Mouse (Mus musculus) neural tube, embryonic 14.5 days (tissue): ENCODE results near the gene Pparg. TPM values are rescaled to one million over a fixed set of nuclear protein-coding genes. Genes with fewer than 3 reads are reported as not detected.

Experiments
- ATAC-seq: fragments of 200-750 bp; cut with Nextera tagmentation; 2 replicates; pipeline ENCODE4 v1.8.0; 2017; ENCODE audit warnings: low read depth, mild to moderate bottlenecking, moderate TSS enrichment, moderate library complexity
- H3K27ac ChIP-seq: fragments of 300-500 bp; sonication (generic); 2 replicates; pipeline ENCODE4 v1.5.1; 2014; ENCODE audit warnings: low read depth, mild to moderate bottlenecking, control low read depth, low read length, moderate library complexity, mixed read lengths
- H3K27me3 ChIP-seq: fragments of 300-500 bp; sonication (generic); 2 replicates; pipeline ENCODE4 v1.6.1; 2014; ENCODE audit warnings: low read length; ENCODE audit not compliant: control insufficient read depth, insufficient read depth
- H3K36me3 ChIP-seq: fragments of 300-500 bp; sonication (generic); 2 replicates; pipeline ENCODE4 v1.6.1; 2014; ENCODE audit warnings: low read length, mixed read lengths; ENCODE audit not compliant: control insufficient read depth, insufficient read depth
- H3K4me1 ChIP-seq: fragments of 300-500 bp; sonication (generic); 2 replicates; pipeline ENCODE4 v1.6.1; 2014; ENCODE audit warnings: low read length; ENCODE audit not compliant: control insufficient read depth, insufficient read depth
- H3K4me2 ChIP-seq: fragments of 300-500 bp; sonication (generic); 2 replicates; pipeline ENCODE4 v1.6.1; 2014; ENCODE audit warnings: mild to moderate bottlenecking, low read depth, low read length, control low read depth
- H3K4me3 ChIP-seq: fragments of 300-500 bp; sonication (generic); 2 replicates; pipeline ENCODE4 v1.5.1; 2014; ENCODE audit warnings: low read depth, low read length, control low read depth, mixed read lengths
- H3K9ac ChIP-seq: fragments of 300-500 bp; sonication (generic); replicated peaks from 2 replicates; pipeline ENCODE4 v1.6.1; 2014; ENCODE audit warnings: low read depth, mild to moderate bottlenecking, control low read depth, low read length, mixed read lengths
- H3K9me3 ChIP-seq: fragments of 300-500 bp; sonication (generic); 2 replicates; pipeline ENCODE4 v1.6.1; 2016; ENCODE audit warnings: low read length; ENCODE audit not compliant: control insufficient read depth
- WGBS: fragments of 180-500 bp; shearing (Covaris S2); extraction: QIAGEN DNeasy Blood & Tissue Kit; methylation state at CpG from one replicate; pipeline ENCODE4 v1.1.7; 2014; 5-methylcytosine and 5-hydroxymethylcytosine counted together
- polyA plus RNA-seq: library from polyadenylated mRNA; unstranded; fragments of >200 nt; fragmentation: Nextera tagmentation; extraction: Ambion mirVana; gene quantifications from 2 replicates; pipeline ENCODE4 v1.2.1, GENCODE M21; 2014

The Pparg gene
- polyA plus RNA-seq, 1 experiment from 2014 or later: 0.90 TPM

DNA sequence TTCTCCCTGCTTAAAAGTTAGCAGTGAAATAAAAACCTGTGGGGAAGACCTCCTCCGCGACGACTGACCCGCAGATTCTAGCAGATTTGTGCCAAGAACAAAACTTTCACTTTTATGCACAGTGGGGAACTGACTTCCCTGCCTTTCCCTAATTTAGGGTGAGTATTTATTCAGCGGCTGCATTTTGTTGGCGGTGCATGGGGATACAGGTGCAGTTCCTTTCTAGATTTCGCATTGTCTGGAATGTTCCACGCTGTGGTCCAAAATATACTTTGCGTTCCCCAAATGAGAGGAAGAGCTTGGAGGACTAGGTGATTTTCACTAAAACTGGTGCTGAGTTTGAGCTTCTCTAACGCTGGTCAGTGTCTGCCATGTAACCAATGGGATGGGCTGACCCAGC is 16.6 kb upstream of the Pparg start:
- H3K9me3 ChIP-seq: no peaks in the 10 kb centered on the region
- H3K9ac ChIP-seq: no peak overlapping the region
- no peak overlapping the region for H3K27ac ChIP-seq
- no peak overlapping the region for H3K4me3 ChIP-seq
- 30% methylated on average over 10 of the region's 10 CpGs for WGBS
- ATAC-seq: no peak
- H3K4me2 ChIP-seq: no peak overlapping the region
- H3K36me3 ChIP-seq: no peaks in the 10 kb centered on the region
- H3K27me3 ChIP-seq: no peaks in the 10 kb centered on the region
- H3K4me1 ChIP-seq: no peaks in the 10 kb centered on the region

DNA sequence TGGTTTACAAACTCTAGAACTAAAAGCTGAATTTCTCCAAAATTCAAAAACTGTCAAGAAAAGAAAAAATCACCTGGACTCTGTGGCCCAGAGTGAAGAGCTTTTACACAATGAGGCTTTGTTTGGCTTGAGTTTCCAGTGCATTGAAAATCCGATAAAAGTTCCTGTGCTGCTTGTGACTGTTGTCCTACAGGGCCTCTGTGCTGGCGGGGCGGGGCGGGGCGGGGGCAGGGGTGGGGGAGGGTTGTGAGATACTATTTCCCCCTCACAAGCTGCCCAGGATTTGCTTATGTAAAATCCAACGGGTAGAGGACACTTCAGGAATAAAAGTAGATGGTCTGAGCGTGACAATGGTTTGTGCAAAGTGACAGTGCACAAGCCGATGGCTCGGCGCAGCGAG is 16.2 kb upstream of the Pparg start:
- Histone ChIP-seq H3K4me2 (no peak overlapping the region), H3K4me3 (no peak overlapping the region), H3K4me1 (no peaks in the 10 kb centered on the region), H3K27me3 (no peaks in the 10 kb centered on the region), H3K27ac (no peak overlapping the region), H3K36me3 (no peaks in the 10 kb centered on the region), H3K9me3 (no peaks in the 10 kb centered on the region), H3K9ac (no peak overlapping the region)
- 37% methylated on average over 11 of the region's 11 CpGs for WGBS
- no peak for ATAC-seq

DNA sequence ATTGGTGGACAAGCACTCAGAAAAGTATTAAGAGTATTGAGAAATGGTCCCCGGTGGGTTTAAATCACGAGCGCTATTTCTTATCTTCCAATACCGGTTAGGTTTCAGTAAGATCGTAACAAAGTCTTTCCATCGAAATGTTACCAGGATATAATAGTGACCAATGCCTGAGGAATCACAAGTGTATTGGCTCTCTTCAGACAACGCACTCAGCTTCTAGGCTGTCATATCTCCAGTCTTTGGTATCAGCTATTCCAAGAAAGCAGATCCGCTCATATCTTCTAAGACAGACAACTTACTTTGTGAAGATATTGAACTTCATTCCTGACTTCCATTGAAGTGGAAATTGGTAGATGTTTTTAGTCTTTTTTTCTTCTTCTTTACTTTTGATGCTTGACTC is 15.7 kb upstream of the Pparg start:
- Histone ChIP-seq H3K9ac (no peak overlapping the region), H3K4me1 (no peaks in the 10 kb centered on the region), H3K9me3 (no peaks in the 10 kb centered on the region), H3K4me2 (no peak overlapping the region), H3K27me3 (no peaks in the 10 kb centered on the region), H3K27ac (no peak overlapping the region), H3K36me3 (no peaks in the 10 kb centered on the region), H3K4me3 (no peak overlapping the region)
- WGBS: 89% methylated on average over 8 of the region's 8 CpGs
- no peak for ATAC-seq

GRCm38 (mm10) chr6:115349641-115350464 is 10.9 kb upstream of the Pparg start:
- H3K4me3 ChIP-seq: no peak overlapping the region
- 68% methylated on average over 5 of the region's 5 CpGs for WGBS
- H3K9ac ChIP-seq: no peak overlapping the region
- H3K36me3 ChIP-seq: no peaks in the 10 kb centered on the region
- H3K27me3 ChIP-seq: no peaks in the 10 kb centered on the region
- H3K4me2 ChIP-seq: no peak overlapping the region
- H3K4me1 ChIP-seq: no peaks in the 10 kb centered on the region
- H3K27ac ChIP-seq: no peak overlapping the region
- ATAC-seq: no peak
- H3K9me3 ChIP-seq: no peaks in the 10 kb centered on the region

DNA sequence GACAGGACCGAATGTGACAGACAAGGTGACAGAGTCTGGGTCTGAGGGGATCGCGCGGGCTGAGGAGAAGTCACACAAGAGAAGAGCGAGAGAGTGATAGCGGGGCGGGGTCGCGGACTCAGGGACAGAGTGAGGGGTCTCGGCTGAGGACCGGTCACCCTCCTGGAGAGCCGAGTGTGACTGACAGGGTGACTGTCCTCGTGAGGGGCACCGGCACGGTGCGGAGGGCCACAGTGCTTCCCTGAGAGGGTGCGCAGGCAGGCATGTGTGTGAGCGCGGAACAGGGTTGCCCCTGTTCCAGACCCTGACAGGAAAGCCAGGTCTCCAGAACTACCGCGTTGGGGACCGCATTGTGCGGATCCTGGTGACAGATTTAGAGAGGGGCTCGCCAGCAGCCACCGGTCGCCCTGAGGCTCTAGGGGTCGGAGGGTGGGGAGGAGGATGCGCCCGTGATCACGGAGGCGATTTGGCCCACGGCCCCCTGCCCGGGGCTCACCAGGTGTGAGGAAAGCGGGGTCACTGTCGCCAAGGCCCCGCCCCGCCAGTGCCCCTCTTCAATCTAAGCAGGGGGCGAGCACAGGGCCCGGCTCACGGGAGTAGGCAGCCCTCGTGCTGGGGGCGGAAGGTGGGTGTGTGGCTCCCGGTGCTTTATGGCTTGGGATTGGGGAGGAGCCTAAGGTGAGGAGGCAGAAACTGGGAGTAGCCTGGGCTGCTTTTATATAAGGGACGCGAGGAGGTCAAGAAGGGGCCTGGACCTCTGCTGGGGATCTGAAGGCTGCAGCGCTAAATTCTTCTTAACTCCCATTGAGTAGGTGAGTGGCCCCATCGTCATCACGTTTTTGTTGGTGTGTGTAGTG is 1.1 kb downstream of the Pparg start:
- H3K9ac ChIP-seq: peak overlapping the region; percentile 57; the same call in 1 of the 2 replicates
- H3K27ac ChIP-seq: no peak overlapping the region
- H3K4me3 ChIP-seq: peak overlapping the region; percentile 56
- peak; percentile 58 for ATAC-seq
- 2% methylated on average over 43 of the region's 48 CpGs for WGBS
- no peaks in the 10 kb centered on the region for H3K36me3 ChIP-seq
- peaks cover 7% of the 10 kb centered on the region for H3K4me1 ChIP-seq
- peaks cover 6% of the 10 kb centered on the region for H3K27me3 ChIP-seq
- peak overlapping the region; percentile 100 for H3K4me2 ChIP-seq
- H3K9me3 ChIP-seq: no peaks in the 10 kb centered on the region

GRCm38 (mm10) chr6:115366869-115367610 is 6.3 kb downstream of the Pparg start:
- H3K4me3 ChIP-seq: no peak overlapping the region
- H3K4me2 ChIP-seq: no peak overlapping the region
- 89% methylated on average over 3 of the region's 3 CpGs for WGBS
- no peaks in the 10 kb centered on the region for H3K36me3 ChIP-seq
- no peak for ATAC-seq
- peaks cover 2% of the 10 kb centered on the region for H3K27me3 ChIP-seq
- H3K4me1 ChIP-seq: peaks cover under 1% of the 10 kb centered on the region
- H3K9ac ChIP-seq: no peak overlapping the region
- no peaks in the 10 kb centered on the region for H3K9me3 ChIP-seq
- H3K27ac ChIP-seq: no peak overlapping the region

GRCm38 (mm10) chr6:115374871-115375852 is 14.4 kb downstream of the Pparg start:
- H3K36me3 ChIP-seq: no peaks in the 10 kb centered on the region
- no peaks in the 10 kb centered on the region for H3K9me3 ChIP-seq
- 88% methylated on average over 5 of the region's 5 CpGs for WGBS

DNA sequence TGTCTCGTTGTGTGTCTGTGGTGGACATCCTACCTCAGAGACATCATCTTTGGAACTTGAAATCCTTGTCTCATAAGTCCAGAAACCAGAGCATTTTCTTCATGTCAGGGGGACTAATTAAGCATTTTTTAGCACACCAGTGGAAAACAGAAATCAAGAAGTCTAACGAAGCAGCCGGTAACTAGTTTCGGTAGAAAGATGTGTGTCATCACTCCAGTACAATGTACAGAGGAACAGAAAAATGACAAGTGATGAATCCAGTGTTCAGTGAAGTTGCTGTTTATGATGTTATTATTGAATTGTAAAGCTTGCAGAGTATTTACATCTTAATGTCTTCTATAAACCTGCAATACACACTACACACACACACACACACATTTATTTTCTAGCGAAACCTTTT is 19.8 kb downstream of the Pparg start:
- Histone ChIP-seq H3K36me3 (no peaks in the 10 kb centered on the region), H3K27me3 (no peaks in the 10 kb centered on the region), H3K27ac (no peak overlapping the region), H3K4me1 (no peaks in the 10 kb centered on the region), H3K9me3 (no peaks in the 10 kb centered on the region), H3K9ac (no peak overlapping the region), H3K4me2 (no peak overlapping the region), H3K4me3 (no peak overlapping the region)
- no peak for ATAC-seq
- WGBS: 92% methylated on average over 5 of the region's 5 CpGs

More at GRCm38 (mm10) chr6:115374871-115375852, 14.4 kb downstream of the Pparg start:
- Histone ChIP-seq H3K4me1 (no peaks in the 10 kb centered on the region), H3K4me3 (no peak overlapping the region), H3K27ac (no peak overlapping the region), H3K4me2 (no peak overlapping the region), H3K27me3 (no peaks in the 10 kb centered on the region), H3K9ac (no peak overlapping the region)
- ATAC-seq: no peak
